Mouse (Mus musculus) bone marrow, adult 2 months (tissue): ENCODE data around the gene Cttnbp2. TPM values are rescaled to one million over a fixed set of nuclear protein-coding genes. Genes with fewer than 3 reads are reported as not detected.
"Not testable (repeated sequence)": the region's sequence is repeated elsewhere in the genome, so short reads cannot be mapped to it uniquely, and the experiment has no call there.

Experiments
- H3K27ac ChIP-seq: fragments of 200-500 bp; 2 replicates; pipeline ENCODE4 v1.5.1; 2012; ENCODE audit warnings: low read depth, mild to moderate bottlenecking, control low read depth, inconsistent platforms, low read length; ENCODE audit not compliant: control insufficient read depth, poor library complexity, insufficient read depth
- H3K4me1 ChIP-seq: fragments of 200-500 bp; 2 replicates; pipeline ENCODE4 v1.6.1; 2011; ENCODE audit warnings: low read length; ENCODE audit not compliant: control insufficient read depth, insufficient read depth
- H3K4me3 ChIP-seq: fragments of 200-500 bp; replicated peaks from 2 replicates; pipeline ENCODE3; 2011; ENCODE audit warnings: mild to moderate bottlenecking, low read depth, low read length, control low read depth; ENCODE audit not compliant: control insufficient read depth
- CTCF ChIP-seq: fragments of 200-500 bp; IDR thresholded peaks from 2 replicates; pipeline ENCODE4 v1.5.1; 2011; ENCODE audit warnings: low read length, control low read depth; ENCODE audit not compliant: control insufficient read depth, insufficient read depth
- POLR2A ChIP-seq: fragments of 200-500 bp; IDR thresholded peaks from 2 replicates; pipeline ENCODE4 v1.6.1; 2011; ENCODE audit warnings: low read depth, mild to moderate bottlenecking, control low read depth, low read length, borderline replicate concordance; ENCODE audit not compliant: control insufficient read depth
- WGBS: fragments of 180-500 bp; shearing (Covaris S2); methylation state at CpG from one replicate; pipeline ENCODE4 v1.1.7; 2018; 5-methylcytosine and 5-hydroxymethylcytosine counted together
- polyA plus RNA-seq: library from polyadenylated mRNA; stranded (reverse); fragments of >200 nt; gene quantifications from 2 replicates; pipeline ENCODE4 v1.2.4, GENCODE M21; 2011; ENCODE audit warnings: low replicate concordance; ENCODE audit not compliant: missing spikeins, insufficient read depth, insufficient read length

The Cttnbp2 gene
- polyA plus RNA-seq, 1 experiment, result not detected

GRCm38 (mm10) chr6:18420660-18421059 is 94.0 kb downstream of the Cttnbp2 start:
- no peak overlapping the region for H3K4me3 ChIP-seq
- WGBS, result 78% methylated on average over 9 of the region's 9 CpGs
- H3K4me1 ChIP-seq, result no peaks in the 10 kb centered on the region
- H3K27ac ChIP-seq, result no peak overlapping the region
- no peak for TF ChIP-seq POLR2A
- no peak for TF ChIP-seq CTCF

- H3K4me3 ChIP-seq, result no peak overlapping the region
- H3K27ac ChIP-seq, result no peak overlapping the region
- TF ChIP-seq POLR2A (no peak), CTCF (no peak)
- 42% methylated on average over 6 of the region's 6 CpGs for WGBS
- no peaks in the 10 kb centered on the region for H3K4me1 ChIP-seq
Measured at GRCm38 (mm10) chr6:18417866-18418454, 96.7 kb downstream of the Cttnbp2 start.

- 54% methylated on average over 4 of the region's 4 CpGs for WGBS
- Histone ChIP-seq H3K4me3 (no peak overlapping the region), H3K4me1 (no peaks in the 10 kb centered on the region), H3K27ac (no peak overlapping the region)
- no peak for TF ChIP-seq POLR2A
- TF ChIP-seq CTCF, result no peak
Measured at GRCm38 (mm10) chr6:18415961-18416360, 98.7 kb downstream of the Cttnbp2 start.

GRCm38 (mm10) chr6:18411505-18412225 is 103.0 kb downstream of the Cttnbp2 start:
- no peak overlapping the region for H3K27ac ChIP-seq
- H3K4me1 ChIP-seq, result no peaks in the 10 kb centered on the region
- 84% methylated on average over 1 of the region's 1 CpGs for WGBS
- no peak for TF ChIP-seq POLR2A
- no peak for TF ChIP-seq CTCF
- no peak overlapping the region for H3K4me3 ChIP-seq

- Histone ChIP-seq H3K27ac (no peak overlapping the region), H3K4me1 (no peaks in the 10 kb centered on the region), H3K4me3 (no peak overlapping the region)
- WGBS, result 92% methylated on average over 7 of the region's 7 CpGs
- TF ChIP-seq POLR2A (no peak), CTCF (no peak)
Measured at GRCm38 (mm10) chr6:18408445-18408844, 106.2 kb downstream of the Cttnbp2 start.

- Histone ChIP-seq H3K4me3 (no peak overlapping the region), H3K4me1 (no peaks in the 10 kb centered on the region), H3K27ac (no peak overlapping the region)
- 85% methylated on average over 1 of the region's 1 CpGs for WGBS
- TF ChIP-seq CTCF, result no peak
- TF ChIP-seq POLR2A, result no peak
Measured at GRCm38 (mm10) chr6:18401066-18401674, 113.5 kb downstream of the Cttnbp2 start.

GRCm38 (mm10) chr6:18381380-18381779 is 133.3 kb downstream of the Cttnbp2 start:
- TF ChIP-seq POLR2A (no peak), CTCF (no peak)
- WGBS, result 79% methylated on average over 2 of the region's 2 CpGs
- Histone ChIP-seq H3K27ac (no peak overlapping the region), H3K4me3 (no peak overlapping the region), H3K4me1 (no peaks in the 10 kb centered on the region)

GRCm38 (mm10) chr6:18380300-18381202 is 134.1 kb downstream of the Cttnbp2 start:
- TF ChIP-seq CTCF (no peak), POLR2A (no peak)
- WGBS, result 77% methylated on average over 13 of the region's 13 CpGs
- Histone ChIP-seq H3K4me1 (no peaks in the 10 kb centered on the region), H3K27ac (no peak overlapping the region), H3K4me3 (no peak overlapping the region)

- 68% methylated on average over 2 of the region's 2 CpGs for WGBS
- not testable (repeated sequence) for H3K4me3 ChIP-seq, H3K4me1 ChIP-seq, H3K27ac ChIP-seq
Measured at GRCm38 (mm10) chr6:18377755-18378154, 136.9 kb downstream of the Cttnbp2 start.
